Comparison of ENCODE assay signal across 8 mouse cellular contexts in the genomic region with DNA sequence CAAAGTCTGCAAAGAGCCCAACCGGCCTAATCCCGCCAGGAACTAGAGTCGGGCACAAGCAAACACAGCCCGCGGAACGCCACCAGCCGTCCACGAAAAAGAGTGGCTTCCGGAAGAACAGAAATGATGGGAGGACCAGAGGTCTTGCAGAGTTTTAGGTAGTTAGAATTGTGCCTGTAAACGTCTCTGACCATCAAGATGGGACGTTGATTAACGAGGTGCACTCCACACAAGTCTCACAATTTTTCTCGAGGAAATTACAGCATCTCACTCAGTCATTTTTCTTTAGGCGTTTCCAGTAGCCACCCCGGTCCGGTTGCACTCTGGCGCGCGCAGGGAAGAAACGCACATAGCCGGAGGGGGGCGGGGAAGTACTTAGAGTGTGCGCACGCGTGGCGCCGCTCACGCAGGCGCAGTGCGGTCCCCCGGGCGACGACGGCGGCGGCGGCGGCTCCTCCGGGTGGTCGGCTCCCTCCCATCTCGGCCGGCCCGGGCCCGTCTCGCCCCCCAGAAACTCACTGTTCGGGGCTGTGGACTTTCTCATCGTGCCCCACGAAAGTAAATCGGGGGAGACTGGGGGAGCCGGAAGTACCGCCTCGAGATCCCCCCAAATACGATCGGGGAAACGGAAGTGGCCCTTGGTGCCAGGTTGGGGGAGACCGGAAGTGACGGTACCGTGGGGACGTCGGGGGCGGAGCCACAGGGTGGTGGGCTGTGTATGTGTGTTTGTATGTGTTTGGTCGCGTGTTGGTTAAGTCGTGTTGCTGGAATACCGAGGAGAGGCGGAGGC. TPM values are rescaled to one million over a fixed set of nuclear protein-coding genes. Genes with fewer than 3 reads are reported as not detected.
A peak's percentile ranks its signal among the peaks of the same experiment; 100 is the strongest.
DNase-seq lines count a peak whose midpoint lies in the region; ATAC-seq lines count a peak whose summit lies in the region.

A gene (plus strand): TSS at position 378 of the 790 bp plus-strand sequence.

- no peaks in the 10 kb centered on the region for H3K27me3 ChIP-seq in heart, embryonic 14.5 days (ENCODE audit: control insufficient read depth, insufficient read depth, low read length)
- H3K27me3 ChIP-seq in liver, embryonic 13.5 days, result no peaks in the 10 kb centered on the region
- no peaks in the 10 kb centered on the region for H3K27me3 ChIP-seq in stomach, embryonic 16.5 days (ENCODE audit: control insufficient read depth, insufficient read depth, low read length)

- H3K9me3 ChIP-seq in heart, embryonic 14.5 days (ENCODE audit: control insufficient read depth, low read length), result no peaks in the 10 kb centered on the region
- H3K9me3 ChIP-seq in liver, embryonic 13.5 days (replicated peaks), result no peaks in the 10 kb centered on the region
- no peaks in the 10 kb centered on the region for H3K9me3 ChIP-seq in stomach, embryonic 16.5 days (replicated peaks; ENCODE audit: control insufficient read depth, low read length)

- DNase-seq in CD4-positive, CD25-positive, alpha-beta regulatory T cell, adult 2 months (ENCODE audit: low read depth, low spot score), result peak; percentile 98
- peak; percentile 79 for DNase-seq in fibroblast of lung, adult 2 months (ENCODE audit: low read depth)
- peak; percentile 97 for DNase-seq in kidney, postnatal 14 days
- peak; percentile 90 for DNase-seq in liver, embryonic 13.5 days
- peak; percentile 95 for DNase-seq in neural tube, embryonic 10.5 days (ENCODE audit: extremely low spot score, low spot score)

- H3K27ac ChIP-seq in brown adipose tissue, adult 24 weeks (replicated peaks; ENCODE audit: low read depth, low read length), result peak within 1 kb of the TSS; percentile 96
- peak within 1 kb of the TSS; percentile 96 to 100 for H3K27ac ChIP-seq in heart, embryonic 14.5 days (replicated peaks in 1 of 2; ENCODE audit: control insufficient read depth in 1 of 2, insufficient read depth in 1 of 2, low read depth in 2 of 2, low read length in 2 of 2)
- H3K27ac ChIP-seq in liver, embryonic 13.5 days, result peak within 1 kb of the TSS; percentile 89
- H3K27ac ChIP-seq in stomach, embryonic 16.5 days (ENCODE audit: low read length), result peak within 1 kb of the TSS; percentile 97

- peak within 1 kb of the TSS; percentile 87 for H3K9ac ChIP-seq in heart, embryonic 14.5 days (ENCODE audit: low read length)
- peak within 1 kb of the TSS; percentile 81 for H3K9ac ChIP-seq in liver, embryonic 13.5 days
- H3K9ac ChIP-seq in stomach, embryonic 16.5 days (ENCODE audit: low read length), result peak within 1 kb of the TSS; percentile 89

- H3K4me3 ChIP-seq in brown adipose tissue, adult 24 weeks (ENCODE audit: insufficient read depth, low read depth, low read length), result peak within 1 kb of the TSS; percentile 72
- peak within 1 kb of the TSS; percentile 69 to 96 for H3K4me3 ChIP-seq in heart, embryonic 14.5 days (ENCODE audit: control insufficient read depth in 1 of 2, insufficient read depth in 1 of 2, low read depth in 1 of 2, low read length in 2 of 2)
- H3K4me3 ChIP-seq in liver, embryonic 13.5 days (replicated peaks), result peak within 1 kb of the TSS; percentile 87
- peak within 1 kb of the TSS; percentile 77 for H3K4me3 ChIP-seq in stomach, embryonic 16.5 days (replicated peaks; ENCODE audit: low read length)

- peak; percentile 91 for ATAC-seq in heart, embryonic 14.5 days (ENCODE audit: insufficient number of reproducible peaks, insufficient read depth, low FRiP score, low read depth)
- ATAC-seq in liver, embryonic 13.5 days (ENCODE audit: low read depth), result peak; percentile 90
- peak; percentile 96 for ATAC-seq in stomach, embryonic 16.5 days (ENCODE audit: insufficient read depth, low FRiP score)

- H3K4me1 ChIP-seq in brown adipose tissue, adult 24 weeks (ENCODE audit: control insufficient read depth, insufficient read depth, insufficient read length, low read length), result no peaks in the 10 kb centered on the region; the same call in 1 of the 2 replicates
- H3K4me1 ChIP-seq in heart, embryonic 14.5 days (ENCODE audit: control insufficient read depth in 2 of 2, insufficient read depth in 2 of 2, low read length in 2 of 2), result peaks cover 4 to 13% of the 10 kb centered on the region in 2 experiments; a peak in 3 of 4 replicates
- peaks cover 45% of the 10 kb centered on the region for H3K4me1 ChIP-seq in liver, embryonic 13.5 days (replicated peaks)
- H3K4me1 ChIP-seq in stomach, embryonic 16.5 days (ENCODE audit: control insufficient read depth, insufficient read depth, low read length), result peaks cover 14% of the 10 kb centered on the region

- WGBS in heart, embryonic 14.5 days, result under 1% methylated on average over 65 of the region's 66 CpGs
- under 1% methylated on average over 66 of the region's 66 CpGs for WGBS in liver, embryonic 13.5 days (ENCODE audit: insufficient replicate concordance)
- WGBS in stomach, embryonic 16.5 days, result under 1% methylated on average over 66 of the region's 66 CpGs

- peaks cover 32% of the 10 kb centered on the region for H3K36me3 ChIP-seq in heart, embryonic 14.5 days (ENCODE audit: control insufficient read depth, insufficient read depth, low read length)
- H3K36me3 ChIP-seq in liver, embryonic 13.5 days, result peaks cover 27% of the 10 kb centered on the region
- no peaks in the 10 kb centered on the region for H3K36me3 ChIP-seq in stomach, embryonic 16.5 days (ENCODE audit: control insufficient read depth, insufficient read depth, low read length)

- peak within 1 kb of the TSS; percentile 87 for H3K4me2 ChIP-seq in heart, embryonic 14.5 days (ENCODE audit: low read length)
- peak within 1 kb of the TSS; percentile 92 for H3K4me2 ChIP-seq in liver, embryonic 13.5 days
- H3K4me2 ChIP-seq in stomach, embryonic 16.5 days (ENCODE audit: low read depth, low read length), result peak within 1 kb of the TSS; percentile 90

RNA-seq across cellular contexts. Expression of the gene that starts here (rescaled TPM):
- polyA plus RNA-seq in brown adipose tissue, adult 24 weeks (2012; ENCODE audit: insufficient read depth, insufficient read length, missing spikeins), result 119 and 160 TPM in 2 replicates
- 63.3 and 68.6 TPM in 2 replicates for polyA plus RNA-seq in heart, embryonic 14.5 days (2014; fragmentation: Nextera tagmentation; extraction: Ambion mirVana)
- 22.4 and 27.4 TPM in 2 replicates for polyA plus RNA-seq in liver, embryonic 13.5 days (2015; fragmentation: Nextera tagmentation; extraction: Ambion mirVana)
- 41.2 and 48.4 TPM in 2 replicates for polyA plus RNA-seq in stomach, embryonic 16.5 days (2015; fragmentation: Nextera tagmentation; extraction: Ambion mirVana)

Comparison
In these comparisons a context has a peak if more than half of its experiments do, and no peak if none do; other contexts are left out.
1. Peak in every context shown above with its lines: DNase-seq, ATAC-seq, H3K4me3 ChIP-seq and H3K27ac ChIP-seq.